Mouse (Mus musculus): ENCODE measurements at regions not wholly inside any gene's neighbourhood (a gene's known extent, or its start where the extent isn't known, plus 50 kb on each side); places are given as distances from the start of the nearest gene placed in this dataset.

DNA sequence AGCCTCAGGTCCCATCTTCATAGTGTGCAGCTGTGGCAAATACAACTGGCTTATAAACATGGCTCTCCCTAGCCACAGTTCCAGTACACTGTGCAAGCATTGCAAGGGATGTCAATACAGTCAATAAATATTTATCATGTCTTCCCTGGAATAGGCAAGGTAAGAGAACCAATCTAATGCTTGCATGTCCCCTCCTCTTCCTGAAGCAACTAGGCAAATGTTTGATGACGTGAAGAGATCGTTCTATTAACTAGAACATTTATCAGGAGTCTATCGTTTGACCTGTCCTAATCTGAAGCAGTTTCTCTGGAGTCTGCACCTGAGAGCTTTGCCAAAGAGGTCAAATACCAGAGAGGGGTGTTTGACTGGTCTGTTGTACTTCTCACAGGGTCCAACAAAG, 72.4 kb upstream of the Klf9 start:
- TF ChIP-seq CTCF (IDR thresholded peaks at IDR 0.05; ENCODE audit: low read depth, low read length) (no peak), POLR2A (IDR thresholded peaks at IDR 0.05; ENCODE audit: borderline replicate concordance, low read depth, low read length) (no peak)

All from bone marrow macrophage, adult 2 months (primary cell).